Mouse (Mus musculus) spleen, adult 12 weeks (tissue): ENCODE data around the gene Sva.

Experiments used
- DNase-seq: peaks from one replicate; pipeline ENCODE4 v3.0.0; 2022; ENCODE audit warnings: low spot score

Sva gene

GRCm38 (mm10) chr6:42038094-42038493, at the start of gene Sva:
TSS of gene Sva (plus strand) at chr6:42038394.
- DNase-seq = no peak
